Mouse (Mus musculus) hindbrain, postnatal 0 days (tissue): ENCODE data around the gene Vsig2. TPM values are rescaled to one million over a fixed set of nuclear protein-coding genes. Genes with fewer than 3 reads are reported as not detected.

Experiments used
- ATAC-seq: fragments of 200-750 bp; cut with Nextera tagmentation; 2 replicates; pipeline ENCODE4 v1.8.0; 2017; ENCODE audit warnings: mild to moderate bottlenecking, moderate TSS enrichment, moderate library complexity
- DNase-seq: peaks from one replicate; pipeline ENCODE4 v3.0.0-alpha.2; 2015; ENCODE audit warnings: low spot score
- H3K27ac ChIP-seq: fragments of 300-500 bp; sonication (generic); 2 replicates; pipeline ENCODE4 v1.5.1; 2014; ENCODE audit warnings: mild to moderate bottlenecking
- H3K27me3 ChIP-seq: fragments of 300-500 bp; sonication (generic); 2 replicates; pipeline ENCODE4 v1.6.1; 2014; ENCODE audit warnings: low read length, mixed read lengths; ENCODE audit not compliant: insufficient read depth
- H3K36me3 ChIP-seq: fragments of 300-500 bp; sonication (generic); 2 replicates; pipeline ENCODE4 v1.6.1; 2014; ENCODE audit warnings: low read length, mixed read lengths; ENCODE audit not compliant: insufficient read depth
- H3K4me1 ChIP-seq: fragments of 300-500 bp; sonication (generic); 2 replicates; pipeline ENCODE4 v1.6.1; 2014; ENCODE audit warnings: antibody characterized with exemption, low read length, mixed read lengths; ENCODE audit not compliant: insufficient read depth
- H3K4me2 ChIP-seq: fragments of 300-500 bp; sonication (generic); 2 replicates; pipeline ENCODE4 v1.6.1; 2014; ENCODE audit warnings: low read depth, mild to moderate bottlenecking, low read length, moderate library complexity, mixed read lengths
- H3K4me3 ChIP-seq: fragments of 300-500 bp; sonication (generic); 2 replicates; pipeline ENCODE4 v1.5.1; 2014; ENCODE audit warnings: low read length
- H3K9ac ChIP-seq: fragments of 300-500 bp; sonication (generic); replicated peaks from 2 replicates; pipeline ENCODE4 v1.6.1; 2014; ENCODE audit warnings: mild to moderate bottlenecking, low read length, moderate library complexity, mixed read lengths
- H3K9me3 ChIP-seq: fragments of 300-500 bp; sonication (generic); 2 replicates; pipeline ENCODE4 v1.6.1; 2016; ENCODE audit warnings: low read length, mixed read lengths
- CTCF ChIP-seq: IDR thresholded peaks from 2 replicates; pipeline ENCODE4 v1.5.1; 2016; ENCODE audit warnings: antibody characterized with exemption, control low read depth, low read depth
- WGBS: fragments of 180-500 bp; shearing (Covaris S2); extraction: QIAGEN DNeasy Blood & Tissue Kit; methylation state at CpG from one replicate; pipeline ENCODE4 v1.1.7; 2014; 5-methylcytosine and 5-hydroxymethylcytosine counted together
- polyA plus RNA-seq: library from polyadenylated mRNA; unstranded; fragments of >200 nt; fragmentation: Nextera tagmentation; extraction: Ambion mirVana; gene quantifications from 2 replicates; pipeline ENCODE4 v1.2.1, GENCODE M21; 2015
- total RNA-seq: library from RNA; depleted of rRNA; stranded (reverse); fragments of >200 nt; gene quantifications from 2 replicates; pipeline ENCODE4 v1.2.3, GENCODE M21; 2014; rRNA removed

Gene Vsig2
- total and polyA plus RNA-seq, 2 experiments from 2014 or later = 1.6 to 3.9 TPM

- TF ChIP-seq CTCF = no peak
- Histone ChIP-seq H3K27me3 (no peaks in the 10 kb centered on the region), H3K27ac (no peak overlapping the region), H3K36me3 (no peaks in the 10 kb centered on the region), H3K4me3 (no peak overlapping the region), H3K9me3 (no peaks in the 10 kb centered on the region), H3K4me1 (no peaks in the 10 kb centered on the region), H3K4me2 (no peak overlapping the region), H3K9ac (no peak overlapping the region)
- no peak for DNase-seq
- ATAC-seq = no peak
- WGBS = 52% methylated on average over 6 of the region's 6 CpGs
These were observed 53.6 kb downstream of the Vsig2 start for GRCm38 (mm10) chr9:37592633-37593032.

- no peaks in the 10 kb centered on the region for H3K36me3 ChIP-seq
- H3K4me2 ChIP-seq = no peak overlapping the region
- H3K27me3 ChIP-seq = no peaks in the 10 kb centered on the region
- TF ChIP-seq CTCF = no peak
- 85% methylated on average over 3 of the region's 3 CpGs for WGBS
- DNase-seq (no peak), ATAC-seq (no peak)
- no peaks in the 10 kb centered on the region for H3K9me3 ChIP-seq
- no peak overlapping the region for H3K4me3 ChIP-seq
- H3K4me1 ChIP-seq = no peaks in the 10 kb centered on the region
- H3K9ac ChIP-seq = no peak overlapping the region
- H3K27ac ChIP-seq = no peak overlapping the region
These were observed 54.6 kb downstream of the Vsig2 start for GRCm38 (mm10) chr9:37593690-37594089.

Other genes with a start within 250 kb of the Vsig2 start
- gene Ccdc15, start 190.8 kb upstream of the Vsig2 start, total RNA-seq = 5.5 and 6.9 TPM in 2 replicates
- gene Ccdc15, start 190.8 kb upstream of the Vsig2 start, polyA plus RNA-seq = 7.1 and 7.4 TPM in 2 replicates
- gene Hepacam, start 171.9 kb upstream of the Vsig2 start, total RNA-seq = 40.5 and 45.9 TPM in 2 replicates
- 69.2 and 74.4 TPM in 2 replicates for gene Hepacam, start 171.9 kb upstream of the Vsig2 start, polyA plus RNA-seq
- gene Robo4, start 137.4 kb upstream of the Vsig2 start, total RNA-seq = 12.5 and 13.1 TPM in 2 replicates
- 3.6 and 4.5 TPM in 2 replicates for gene Robo4, start 137.4 kb upstream of the Vsig2 start, polyA plus RNA-seq
- 2.0 and 2.8 TPM in 2 replicates for gene Robo3, start 106.0 kb upstream of the Vsig2 start, total RNA-seq
- gene Robo3, start 106.0 kb upstream of the Vsig2 start, polyA plus RNA-seq = 1.5 and 1.6 TPM in 2 replicates
- gene Msantd2, start 49.9 kb upstream of the Vsig2 start, total RNA-seq = 20.0 and 34.0 TPM in 2 replicates
- 16.1 and 17.8 TPM in 2 replicates for gene Msantd2, start 49.9 kb upstream of the Vsig2 start, polyA plus RNA-seq
- gene Esam, start 11.2 kb upstream of the Vsig2 start, total RNA-seq = 34.2 and 43.7 TPM in 2 replicates
- 36.1 and 37.9 TPM in 2 replicates for gene Esam, start 11.2 kb upstream of the Vsig2 start, polyA plus RNA-seq
- gene Nrgn, start 13.6 kb downstream of the Vsig2 start, total RNA-seq = 6.0 and 8.3 TPM in 2 replicates
- gene Nrgn, start 13.6 kb downstream of the Vsig2 start, polyA plus RNA-seq = 11.9 and 15.4 TPM in 2 replicates
- gene Siae, start 16.4 kb downstream of the Vsig2 start, total RNA-seq = 9.7 and 18.7 TPM in 2 replicates
- 12.5 and 15.5 TPM in 2 replicates for gene Siae, start 16.4 kb downstream of the Vsig2 start, polyA plus RNA-seq
- gene Spa17, start 74.5 kb downstream of the Vsig2 start, total RNA-seq = 4.2 TPM in 1 of 2 replicates, not detected in the other
- gene Spa17, start 74.5 kb downstream of the Vsig2 start, polyA plus RNA-seq = 11.6 and 13.9 TPM in 2 replicates
- gene Tbrg1, start 118.1 kb downstream of the Vsig2 start, total RNA-seq = 44.5 and 45.6 TPM in 2 replicates
- 82.9 and 87.7 TPM in 2 replicates for gene Tbrg1, start 118.1 kb downstream of the Vsig2 start, polyA plus RNA-seq
- gene Panx3, start 130.0 kb downstream of the Vsig2 start, total RNA-seq = not detected in 2 replicates
- gene Panx3, start 130.0 kb downstream of the Vsig2 start, polyA plus RNA-seq = 0.10 TPM in 1 of 2 replicates, not detected in the other
- not detected in 2 replicates for gene Olfr160, start 177.0 kb downstream of the Vsig2 start, total RNA-seq
- not detected in 2 replicates for gene Olfr160, start 177.0 kb downstream of the Vsig2 start, polyA plus RNA-seq
- 0.58 TPM in 1 of 2 replicates, not detected in the other for gene Olfr874, start 205.9 kb downstream of the Vsig2 start, total RNA-seq
- not detected in 2 replicates for gene Olfr874, start 205.9 kb downstream of the Vsig2 start, polyA plus RNA-seq
- gene Olfr875, start 232.6 kb downstream of the Vsig2 start, total RNA-seq = not detected in 2 replicates
- not detected in 2 replicates for gene Olfr875, start 232.6 kb downstream of the Vsig2 start, polyA plus RNA-seq